Mouse (Mus musculus): ENCODE measurements around the gene Zyg11b.

Zyg11b gene

GRCm38 (mm10) chr4:108318649-108319615, 18.0 kb upstream of the Zyg11b start:
- no peak for DNase-seq (ENCODE audit: low read depth, low spot score)

DNA sequence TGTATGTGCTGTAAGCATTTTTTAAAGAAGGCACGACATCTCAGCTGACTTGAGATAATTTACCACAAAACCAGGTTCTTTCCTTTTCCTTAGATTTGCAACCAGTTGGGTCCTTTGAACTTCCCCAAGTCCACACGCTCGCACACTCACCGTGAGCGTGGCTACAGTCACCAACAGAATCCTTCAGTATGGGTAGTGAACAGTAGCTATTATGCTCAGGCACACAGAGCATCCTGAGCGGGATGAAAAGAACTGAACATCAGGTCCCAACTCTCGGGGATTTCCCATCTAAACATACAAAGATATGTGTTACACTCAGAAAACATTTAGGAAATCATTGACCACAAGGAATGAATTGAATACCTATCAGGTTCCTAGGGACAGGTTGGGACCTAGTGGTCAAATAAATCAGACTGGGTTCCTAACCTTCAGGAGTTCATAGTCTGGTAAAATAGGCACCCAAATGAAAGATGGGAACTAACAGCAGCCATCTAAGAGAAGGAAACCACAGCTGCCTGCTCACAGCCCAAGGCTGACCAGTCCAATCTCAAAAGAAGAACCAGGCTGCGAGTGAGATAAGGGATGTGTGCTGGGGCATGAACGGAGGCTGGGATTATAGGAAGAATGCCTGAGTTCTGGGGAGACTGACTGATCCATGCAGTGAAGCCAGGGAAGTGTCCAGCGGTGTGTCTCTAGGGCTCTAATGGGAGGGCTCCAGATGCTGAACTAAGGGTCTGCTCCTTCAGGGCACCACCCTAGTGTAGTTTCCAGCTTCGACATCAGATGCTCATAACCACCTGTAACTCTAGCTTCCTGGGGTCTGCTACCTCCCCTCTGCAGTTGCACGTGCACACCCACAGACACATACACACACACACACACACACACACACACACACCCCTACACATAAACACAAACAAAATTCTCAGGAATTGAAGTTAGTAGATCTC, 17.0 kb upstream of the Zyg11b start:
- DNase-seq (ENCODE audit: low read depth, low spot score) = no peak

DNA sequence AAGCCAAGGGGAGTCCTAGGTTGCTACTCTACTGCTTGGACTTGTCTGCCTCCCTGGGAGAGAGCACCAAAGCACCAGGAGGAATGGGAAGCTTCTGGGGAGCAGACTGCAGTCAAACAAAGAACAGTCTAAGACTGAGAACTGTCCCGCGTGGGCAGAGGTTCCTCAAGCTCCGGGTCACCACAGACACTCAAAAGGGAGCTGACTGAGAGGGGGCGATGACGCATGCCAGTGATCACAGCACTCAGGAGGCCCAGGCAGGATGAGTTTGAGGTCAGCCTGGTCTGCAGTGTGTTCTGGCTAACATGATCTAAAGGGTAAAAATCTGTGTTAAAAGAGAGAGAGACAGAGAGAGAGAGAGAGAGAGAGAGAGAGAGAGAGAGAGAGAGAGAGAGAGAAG, 13.1 kb upstream of the Zyg11b start:
- no peak for DNase-seq (ENCODE audit: low read depth, low spot score)

DNA sequence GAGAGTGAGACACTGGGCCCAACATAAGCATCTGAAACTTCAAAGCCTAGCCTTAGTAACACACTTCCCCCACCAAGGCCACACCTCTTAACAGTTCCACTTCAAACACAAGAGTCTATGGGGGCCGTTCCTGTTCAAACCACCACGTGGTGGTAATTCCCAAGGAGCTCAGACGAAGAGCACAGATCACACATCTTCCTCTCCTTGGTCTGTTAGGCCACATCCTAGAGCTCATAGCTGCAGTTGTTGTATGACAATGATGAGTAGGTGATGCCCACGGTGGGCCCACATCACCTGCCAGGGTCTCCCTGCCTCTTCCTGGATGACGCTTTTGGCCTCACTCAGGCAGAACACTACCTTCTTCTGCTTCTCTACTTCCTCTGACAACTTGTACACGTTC, 9.8 kb upstream of the Zyg11b start:
- no peak for DNase-seq (ENCODE audit: low read depth, low spot score)

DNA sequence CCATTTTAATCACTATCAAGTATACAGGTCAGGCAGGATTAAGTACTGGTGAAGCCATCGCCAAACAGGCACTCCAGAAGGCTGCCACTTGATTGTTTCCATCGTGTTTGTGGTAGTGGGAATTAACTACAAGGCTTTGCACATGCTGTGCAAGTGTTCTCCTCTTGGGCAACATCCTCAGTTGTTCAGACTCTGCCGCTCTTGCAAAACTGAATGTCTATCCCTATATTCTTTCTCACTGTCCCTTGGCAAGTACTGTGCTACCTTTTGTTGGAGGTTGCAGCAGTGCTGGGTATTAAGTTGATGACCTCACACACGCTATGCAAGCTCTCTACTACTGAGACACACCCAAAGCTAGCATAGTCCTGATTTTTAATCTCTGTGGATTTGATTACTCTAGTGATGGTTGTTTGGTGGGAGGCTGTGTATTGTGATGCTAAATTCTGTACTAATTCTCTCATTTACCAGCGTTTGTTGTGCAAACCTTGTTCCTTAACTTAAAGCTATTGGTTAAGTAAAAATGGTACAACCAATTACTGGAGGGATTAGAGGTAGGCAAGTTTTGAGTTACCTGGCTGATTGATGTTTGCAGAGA, 1.5 kb upstream of the Zyg11b start:
- no peak for DNase-seq (ENCODE audit: low read depth, low spot score)

- no peak for DNase-seq (ENCODE audit: low read depth, low spot score)
These were observed 630 bp downstream of the Zyg11b start for GRCm38 (mm10) chr4:108300266-108300665.

DNA sequence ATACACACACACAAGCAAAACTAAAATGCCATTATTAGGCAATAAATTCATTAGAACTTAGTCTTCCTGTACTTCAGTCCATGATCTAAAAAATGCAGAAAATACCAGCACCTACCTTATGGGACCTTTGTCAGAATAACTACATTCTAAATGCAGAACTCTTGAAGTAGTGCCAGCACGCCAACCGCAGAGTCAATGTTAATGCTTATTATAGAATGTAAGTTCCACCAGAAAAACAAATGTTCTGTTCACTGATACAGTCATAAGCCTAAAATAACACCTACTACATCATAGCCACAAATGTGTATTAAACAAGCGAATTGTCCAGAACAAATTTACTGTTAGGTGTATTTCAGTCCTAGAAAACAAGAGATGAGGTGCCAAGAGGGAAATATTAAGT, 23.9 kb downstream of the Zyg11b start:
- DNase-seq (ENCODE audit: low read depth, low spot score) = no peak

- DNase-seq (ENCODE audit: low read depth, low spot score) = no peak
These were observed 28.6 kb downstream of the Zyg11b start for GRCm38 (mm10) chr4:108272286-108272685.

- no peak for DNase-seq (ENCODE audit: low read depth, low spot score)
These were observed 35.1 kb downstream of the Zyg11b start for GRCm38 (mm10) chr4:108265774-108266173.

GRCm38 (mm10) chr4:108253317-108253716, 47.6 kb downstream of the Zyg11b start:
- DNase-seq (ENCODE audit: low read depth, low spot score) = no peak

DNA sequence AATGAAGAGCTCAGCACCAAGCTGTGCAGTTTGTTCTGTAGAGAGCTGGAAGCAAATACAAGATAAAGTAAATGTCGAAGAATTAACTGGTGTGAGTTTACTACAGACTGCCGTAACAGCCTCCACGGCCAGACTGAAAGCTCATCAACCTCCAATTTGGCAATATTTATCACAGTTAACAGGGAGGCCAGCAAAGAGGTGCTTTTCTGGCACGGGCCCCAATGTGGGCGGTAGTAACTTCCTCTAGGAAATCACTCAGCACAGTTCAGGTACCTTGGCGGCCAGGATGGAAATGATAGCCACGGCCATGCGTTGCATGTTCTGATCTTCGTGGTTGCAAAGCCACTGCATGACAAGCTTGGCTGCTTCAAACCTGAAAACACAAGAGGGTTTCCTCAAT, 50.4 kb downstream of the Zyg11b start:
- DNase-seq (ENCODE audit: low read depth, low spot score) = no peak

DNA sequence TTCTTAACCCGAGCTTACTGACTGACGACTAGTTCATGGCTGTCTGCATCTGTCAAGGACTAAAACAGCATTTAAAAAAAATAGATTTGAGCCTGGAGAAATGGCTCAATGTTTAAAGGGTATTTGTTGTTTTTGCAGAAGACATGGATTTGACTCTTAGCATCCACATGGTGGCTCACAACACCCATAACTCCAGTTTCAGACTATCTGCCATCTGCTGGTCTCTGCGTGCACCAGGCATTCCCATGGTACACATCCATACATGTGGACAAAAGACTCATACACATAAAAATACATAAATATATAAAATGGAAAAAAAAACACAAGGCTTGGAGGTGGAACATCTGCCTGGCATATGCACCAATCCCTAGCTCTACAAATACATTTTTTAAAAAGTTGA, 51.6 kb downstream of the Zyg11b start:
- no peak for DNase-seq (ENCODE audit: low read depth, low spot score)

GRCm38 (mm10) chr4:108233654-108234053, 67.2 kb downstream of the Zyg11b start:
- no peak for DNase-seq (ENCODE audit: low read depth, low spot score)

DNA sequence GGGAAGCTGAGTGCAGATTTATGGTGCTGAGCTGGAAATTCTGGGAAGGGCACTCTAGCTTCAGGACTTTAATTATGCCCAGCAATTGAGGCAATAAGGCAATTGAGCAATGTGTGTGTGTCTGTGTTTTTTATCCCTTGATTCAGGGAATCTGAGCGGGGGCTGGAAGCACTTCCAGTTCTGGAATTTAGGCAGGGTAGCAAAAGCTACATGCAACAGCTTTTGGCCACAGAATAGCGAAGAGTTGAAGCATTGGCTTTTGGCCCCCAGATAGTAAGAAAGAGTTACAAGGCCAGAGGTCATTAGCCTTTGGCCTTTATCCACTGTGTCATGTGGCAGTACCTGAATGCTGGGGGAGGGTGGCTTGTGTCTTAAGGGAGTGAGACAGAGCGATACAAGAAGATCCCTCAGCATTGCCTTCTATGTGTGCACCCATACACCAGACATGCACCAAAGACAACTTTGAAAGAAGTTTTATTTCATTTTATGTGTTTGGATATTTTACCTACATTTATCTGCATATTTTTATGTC, 75.5 kb downstream of the Zyg11b start:
- no peak for DNase-seq (ENCODE audit: low read depth, low spot score)

DNA sequence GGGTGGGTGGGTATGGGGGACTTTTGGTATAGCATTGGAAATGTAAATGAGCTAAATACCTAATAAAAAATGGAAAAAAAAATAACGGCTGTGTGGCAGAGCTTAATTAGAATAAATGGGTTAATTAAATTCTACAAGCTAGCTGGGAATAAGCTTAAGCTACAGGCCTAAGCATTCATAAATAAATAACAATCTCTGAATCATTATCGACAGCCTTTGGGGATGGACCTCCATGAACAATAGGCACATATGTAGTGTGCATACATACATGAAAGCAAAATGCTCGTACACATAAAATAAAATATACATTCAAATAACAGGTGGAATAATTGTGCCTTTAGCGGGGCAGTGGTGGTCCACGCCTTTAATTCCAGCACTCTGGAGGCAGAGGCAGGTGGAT, 78.4 kb downstream of the Zyg11b start:
- no peak for DNase-seq (ENCODE audit: low read depth, low spot score)

GRCm38 (mm10) chr4:108219019-108219418, 81.9 kb downstream of the Zyg11b start:
- no peak for DNase-seq (ENCODE audit: low read depth, low spot score)

- DNase-seq (ENCODE audit: low read depth, low spot score) = no peak
These were observed 83.3 kb downstream of the Zyg11b start, which contains the start of gene Zyg11a for GRCm38 (mm10) chr4:108217332-108218179. Gene Zyg11a, minus strand, starts transcription at chr4:108218048.

- DNase-seq (ENCODE audit: low read depth, low spot score) = no peak
These were observed 87.9 kb downstream of the Zyg11b start for GRCm38 (mm10) chr4:108213023-108213422.

GRCm38 (mm10) chr4:108204629-108205028, 96.3 kb downstream of the Zyg11b start:
- no peak for DNase-seq (ENCODE audit: low read depth, low spot score)

- no peak for DNase-seq (ENCODE audit: low read depth, low spot score)
These were observed 101.7 kb downstream of the Zyg11b start for GRCm38 (mm10) chr4:108199236-108199635.
